Mouse (Mus musculus) hindbrain, postnatal 0 days (tissue): ENCODE data around the gene Ces4a. TPM values are rescaled to one million over a fixed set of nuclear protein-coding genes. Genes with fewer than 3 reads are reported as not detected.
A peak's percentile ranks its signal among the peaks of the same experiment; 100 is the strongest.

Source experiments
- ATAC-seq: fragments of 200-750 bp; cut with Nextera tagmentation; 2 replicates; pipeline ENCODE4 v1.8.0; 2017; ENCODE audit warnings: mild to moderate bottlenecking, moderate TSS enrichment, moderate library complexity
- DNase-seq: peaks from one replicate; pipeline ENCODE4 v3.0.0-alpha.2; 2015; ENCODE audit warnings: low spot score
- H3K27ac ChIP-seq: fragments of 300-500 bp; sonication (generic); 2 replicates; pipeline ENCODE4 v1.5.1; 2014; ENCODE audit warnings: mild to moderate bottlenecking
- H3K27me3 ChIP-seq: fragments of 300-500 bp; sonication (generic); 2 replicates; pipeline ENCODE4 v1.6.1; 2014; ENCODE audit warnings: low read length, mixed read lengths; ENCODE audit not compliant: insufficient read depth
- H3K36me3 ChIP-seq: fragments of 300-500 bp; sonication (generic); 2 replicates; pipeline ENCODE4 v1.6.1; 2014; ENCODE audit warnings: low read length, mixed read lengths; ENCODE audit not compliant: insufficient read depth
- H3K4me1 ChIP-seq: fragments of 300-500 bp; sonication (generic); 2 replicates; pipeline ENCODE4 v1.6.1; 2014; ENCODE audit warnings: antibody characterized with exemption, low read length, mixed read lengths; ENCODE audit not compliant: insufficient read depth
- H3K4me2 ChIP-seq: fragments of 300-500 bp; sonication (generic); 2 replicates; pipeline ENCODE4 v1.6.1; 2014; ENCODE audit warnings: low read depth, mild to moderate bottlenecking, low read length, moderate library complexity, mixed read lengths
- H3K4me3 ChIP-seq: fragments of 300-500 bp; sonication (generic); 2 replicates; pipeline ENCODE4 v1.5.1; 2014; ENCODE audit warnings: low read length
- H3K9ac ChIP-seq: fragments of 300-500 bp; sonication (generic); replicated peaks from 2 replicates; pipeline ENCODE4 v1.6.1; 2014; ENCODE audit warnings: mild to moderate bottlenecking, low read length, moderate library complexity, mixed read lengths
- H3K9me3 ChIP-seq: fragments of 300-500 bp; sonication (generic); 2 replicates; pipeline ENCODE4 v1.6.1; 2016; ENCODE audit warnings: low read length, mixed read lengths
- CTCF ChIP-seq: IDR thresholded peaks from 2 replicates; pipeline ENCODE4 v1.5.1; 2016; ENCODE audit warnings: antibody characterized with exemption, control low read depth, low read depth
- WGBS: fragments of 180-500 bp; shearing (Covaris S2); extraction: QIAGEN DNeasy Blood & Tissue Kit; methylation state at CpG from one replicate; pipeline ENCODE4 v1.1.7; 2014; 5-methylcytosine and 5-hydroxymethylcytosine counted together
- polyA plus RNA-seq: library from polyadenylated mRNA; unstranded; fragments of >200 nt; fragmentation: Nextera tagmentation; extraction: Ambion mirVana; gene quantifications from 2 replicates; pipeline ENCODE4 v1.2.1, GENCODE M21; 2015
- total RNA-seq: library from RNA; depleted of rRNA; stranded (reverse); fragments of >200 nt; gene quantifications from 2 replicates; pipeline ENCODE4 v1.2.3, GENCODE M21; 2014

Ces4a gene
- total and polyA plus RNA-seq, 2 experiments from 2014 or later: 0.10 to 0.16 TPM

GRCm38 (mm10) chr8:105155091-105155745 is 23.6 kb downstream of the Ces4a start:
- ATAC-seq (no peak), DNase-seq (no peak)
- Histone ChIP-seq H3K4me2 (no peak overlapping the region), H3K4me3 (no peak overlapping the region), H3K9ac (no peak overlapping the region), H3K27ac (no peak overlapping the region), H3K4me1 (peaks cover 4% of the 10 kb centered on the region; the same call in 1 of the 2 replicates), H3K9me3 (no peaks in the 10 kb centered on the region), H3K36me3 (no peaks in the 10 kb centered on the region), H3K27me3 (no peaks in the 10 kb centered on the region)
- no peak for TF ChIP-seq CTCF
- 71% methylated on average over 6 of the region's 6 CpGs for WGBS

GRCm38 (mm10) chr8:105157555-105157954 is 26.0 kb downstream of the Ces4a start:
- ATAC-seq (no peak), DNase-seq (no peak)
- Histone ChIP-seq H3K36me3 (no peaks in the 10 kb centered on the region), H3K4me2 (no peak overlapping the region), H3K9ac (no peak overlapping the region), H3K27ac (no peak overlapping the region), H3K4me3 (no peak overlapping the region), H3K27me3 (no peaks in the 10 kb centered on the region), H3K4me1 (peaks cover 1% of the 10 kb centered on the region; the same call in 1 of the 2 replicates), H3K9me3 (no peaks in the 10 kb centered on the region)
- 59% methylated on average over 10 of the region's 10 CpGs for WGBS
- TF ChIP-seq CTCF: peak; percentile 52

- Histone ChIP-seq H3K4me2 (no peak overlapping the region), H3K27me3 (no peaks in the 10 kb centered on the region), H3K9me3 (no peaks in the 10 kb centered on the region), H3K27ac (no peak overlapping the region), H3K36me3 (no peaks in the 10 kb centered on the region), H3K9ac (no peak overlapping the region), H3K4me3 (no peak overlapping the region), H3K4me1 (no peaks in the 10 kb centered on the region)
- no peak; the same call in 1 of the 2 replicates for TF ChIP-seq CTCF
- ATAC-seq: no peak
- no peak for DNase-seq
- WGBS: 78% methylated on average over 3 of the region's 3 CpGs
Measured at GRCm38 (mm10) chr8:105158084-105158483, 26.5 kb downstream of the Ces4a start.

GRCm38 (mm10) chr8:105161121-105161652 is 29.6 kb downstream of the Ces4a start:
- Histone ChIP-seq H3K9me3 (no peaks in the 10 kb centered on the region), H3K36me3 (no peaks in the 10 kb centered on the region), H3K9ac (no peak overlapping the region), H3K27ac (no peak overlapping the region), H3K4me3 (no peak overlapping the region), H3K27me3 (no peaks in the 10 kb centered on the region), H3K4me2 (no peak overlapping the region), H3K4me1 (no peaks in the 10 kb centered on the region)
- ATAC-seq (no peak), DNase-seq (no peak)
- 52% methylated on average over 3 of the region's 3 CpGs for WGBS
- TF ChIP-seq CTCF: no peak

- H3K9ac ChIP-seq: no peak overlapping the region
- no peak overlapping the region for H3K4me2 ChIP-seq
- H3K27me3 ChIP-seq: no peaks in the 10 kb centered on the region
- no peak overlapping the region for H3K27ac ChIP-seq
- H3K36me3 ChIP-seq: no peaks in the 10 kb centered on the region
- ATAC-seq (no peak), DNase-seq (no peak)
- no peaks in the 10 kb centered on the region for H3K9me3 ChIP-seq
- WGBS: 45% methylated on average over 6 of the region's 6 CpGs
- H3K4me3 ChIP-seq: no peak overlapping the region
- H3K4me1 ChIP-seq: no peaks in the 10 kb centered on the region
- no peak for TF ChIP-seq CTCF
Measured at GRCm38 (mm10) chr8:105164272-105164902, 32.8 kb downstream of the Ces4a start.

GRCm38 (mm10) chr8:105165191-105165590 is 33.6 kb downstream of the Ces4a start:
- no peak for ATAC-seq
- DNase-seq: no peak
- no peak for TF ChIP-seq CTCF

GRCm38 (mm10) chr8:105167116-105167515 is 35.5 kb downstream of the Ces4a start:
- Histone ChIP-seq H3K4me1 (no peaks in the 10 kb centered on the region; the same call in 1 of the 2 replicates), H3K27ac (no peak overlapping the region), H3K9ac (no peak overlapping the region), H3K4me2 (no peak overlapping the region), H3K4me3 (no peak overlapping the region), H3K36me3 (no peaks in the 10 kb centered on the region), H3K9me3 (no peaks in the 10 kb centered on the region), H3K27me3 (no peaks in the 10 kb centered on the region)
- DNase-seq (no peak), ATAC-seq (no peak)
- WGBS: 70% methylated on average over 2 of the region's 2 CpGs
- TF ChIP-seq CTCF: no peak

More at GRCm38 (mm10) chr8:105165191-105165590, 33.6 kb downstream of the Ces4a start:
- Histone ChIP-seq H3K4me1 (no peaks in the 10 kb centered on the region), H3K36me3 (no peaks in the 10 kb centered on the region), H3K27me3 (no peaks in the 10 kb centered on the region), H3K9me3 (no peaks in the 10 kb centered on the region), H3K9ac (no peak overlapping the region), H3K4me3 (no peak overlapping the region), H3K4me2 (no peak overlapping the region), H3K27ac (no peak overlapping the region)
- 78% methylated on average over 2 of the region's 2 CpGs for WGBS
